ENCODE assay signal across 23 mouse cellular contexts in genomic region chrX:157269726-157270305, GRCm38 (mm10).
DNase-seq lines count a peak whose midpoint lies in the region; ATAC-seq and TF ChIP-seq lines count a peak whose summit lies in the region.
"Had no signal": no experiment of that assay in that cellular context is flagged by ENCODE, and none has a peak within 500 bp of the region (broad histone marks: within the 10 kb centered on the region; RNA-seq: fewer than 3 reads in every experiment).

No protein-coding gene starts in this region.

- 27% methylated on average over 5 of the region's 5 CpGs for WGBS in forebrain, embryonic 15.5 days
- 37% methylated on average over 5 of the region's 5 CpGs for WGBS in forebrain, postnatal 0 days

- no peaks in the 10 kb centered on the region for H3K9me3 ChIP-seq in forebrain, embryonic 15.5 days
- no peaks in the 10 kb centered on the region for H3K9me3 ChIP-seq in forebrain, postnatal 0 days (ENCODE audit: low read length)
- H3K9me3 ChIP-seq: embryonic facial prominence, embryonic 15.5 days; heart, embryonic 10.5 days; heart, embryonic 15.5 days; hindbrain, embryonic 13.5 days had no signal

- no peaks in the 10 kb centered on the region for H3K79me2 ChIP-seq in myocyte (ENCODE audit: control insufficient read depth, insufficient read depth)

- H3K36me3 ChIP-seq in forebrain, embryonic 15.5 days, result no peaks in the 10 kb centered on the region
- H3K36me3 ChIP-seq in forebrain, postnatal 0 days (ENCODE audit: insufficient read depth), result no peaks in the 10 kb centered on the region
- H3K36me3 ChIP-seq in myocyte (ENCODE audit: control insufficient read depth, insufficient read depth), result no peaks in the 10 kb centered on the region
- H3K36me3 ChIP-seq: embryonic facial prominence, embryonic 15.5 days; heart, embryonic 10.5 days; heart, embryonic 15.5 days; hindbrain, embryonic 13.5 days had no signal

- TF ChIP-seq CTCF in forebrain, postnatal 0 days (IDR thresholded peaks at IDR 0.05; ENCODE audit: low read depth), result no peak

- no peak overlapping the region for H3K9ac ChIP-seq in forebrain, embryonic 15.5 days (replicated peaks)
- no peak overlapping the region for H3K9ac ChIP-seq in forebrain, postnatal 0 days
- H3K9ac ChIP-seq: embryonic facial prominence, embryonic 15.5 days; heart, embryonic 15.5 days; hindbrain, embryonic 13.5 days had no signal

- no peak overlapping the region for H3K4me2 ChIP-seq in forebrain, embryonic 15.5 days (replicated peaks)
- no peak overlapping the region for H3K4me2 ChIP-seq in forebrain, postnatal 0 days (ENCODE audit: low read depth)
- H3K4me2 ChIP-seq in myocyte (ENCODE audit: low read depth), result peak overlapping the region; percentile 40
- H3K4me2 ChIP-seq: embryonic facial prominence, embryonic 15.5 days; heart, embryonic 15.5 days; hindbrain, embryonic 13.5 days had no signal

- no peak overlapping the region for H3ac ChIP-seq in myocyte (ENCODE audit: control insufficient read depth, insufficient read length)

- no peak overlapping the region for H3K4me3 ChIP-seq in forebrain, embryonic 15.5 days
- H3K4me3 ChIP-seq in forebrain, postnatal 0 days (ENCODE audit: low read depth, low read length), result no peak overlapping the region
- H3K4me3 ChIP-seq in myocyte, result no peak overlapping the region
- H3K4me3 ChIP-seq: embryonic facial prominence, embryonic 15.5 days; heart, embryonic 10.5 days; heart, embryonic 15.5 days; hindbrain, embryonic 13.5 days had no signal

- no peak for TF ChIP-seq POLR2A in myocyte (IDR thresholded peaks at IDR 0.05; ENCODE audit: insufficient read length, low read depth)

- no peak for DNase-seq in forebrain, postnatal 0 days
- DNase-seq in ES-CJ7 (ENCODE audit: low read depth, low spot score) (peak; percentile 33), R1 (ENCODE audit: low read depth, low spot score) (peak; percentile 56)
- DNase-seq in cerebellum, adult 9-11 months, result no peak
- DNase-seq in urinary bladder, postnatal 36 days (ENCODE audit: low spot score in 2 of 2), result no peak
- DNase-seq: adrenal gland, postnatal 10 days; cerebellum, adult 18-20 months; cerebellum, postnatal 14 days; embryo, embryonic 11 days; gastrocnemius, postnatal 10 days; heart, adult 18-20 months; heart, postnatal 14 days; kidney, adult 18-20 months had no signal

- H3K27me3 ChIP-seq in forebrain, embryonic 15.5 days, result no peaks in the 10 kb centered on the region
- no peaks in the 10 kb centered on the region for H3K27me3 ChIP-seq in forebrain, postnatal 0 days (ENCODE audit: insufficient read depth, low read length)
- no peaks in the 10 kb centered on the region for H3K27me3 ChIP-seq in myocyte (ENCODE audit: control insufficient read depth, insufficient read depth, insufficient read length)
- H3K27me3 ChIP-seq: CH12.LX; embryonic facial prominence, embryonic 15.5 days; heart, embryonic 15.5 days; hindbrain, embryonic 13.5 days had no signal

- peak; percentile 32; the same call in 1 of the 2 replicates for ATAC-seq in forebrain, embryonic 15.5 days (replicated peaks)
- no peak for ATAC-seq in forebrain, postnatal 0 days
- ATAC-seq in erythroblast, adult 5-6 weeks (replicated peaks; ENCODE audit: low FRiP score, poor library complexity, severe bottlenecking), result no peak
- ATAC-seq: hindbrain, postnatal 0 days; Patski had no signal

- no peak overlapping the region for H3K27ac ChIP-seq in forebrain, embryonic 15.5 days (replicated peaks)
- no peak overlapping the region for H3K27ac ChIP-seq in forebrain, postnatal 0 days (ENCODE audit: low read depth, low read length)
- H3K27ac ChIP-seq: embryonic facial prominence, embryonic 15.5 days; heart, embryonic 10.5 days; heart, embryonic 15.5 days; hindbrain, embryonic 13.5 days; hindbrain, postnatal 0 days had no signal

- no peaks in the 10 kb centered on the region for H3K4me1 ChIP-seq in forebrain, embryonic 15.5 days
- H3K4me1 ChIP-seq in forebrain, postnatal 0 days (ENCODE audit: insufficient read depth), result no peaks in the 10 kb centered on the region
- H3K4me1 ChIP-seq: embryonic facial prominence, embryonic 15.5 days; heart, embryonic 10.5 days; heart, embryonic 15.5 days; hindbrain, embryonic 13.5 days had no signal

TF ChIP-seq in myocyte, 11 proteins besides CTCF, POLR2A, EP300 and RAD21:
- TF ChIP-seq E2F4 (IDR thresholded peaks at IDR 0.05; ENCODE audit: insufficient read depth) (no peak), MYOD1 (IDR thresholded peaks at IDR 0.05; ENCODE audit: control insufficient read depth in 1 of 3, insufficient read length in 2 of 3, low read depth in 2 of 3) (no peak), CEBPB (IDR thresholded peaks at IDR 0.05; ENCODE audit: insufficient read depth, poor library complexity, severe bottlenecking) (peak; percentile 85), TCF12 (IDR thresholded peaks at IDR 0.05; ENCODE audit: insufficient read depth, poor library complexity, severe bottlenecking) (no peak), TCF3 (IDR thresholded peaks at IDR 0.05; ENCODE audit: insufficient read length, low read depth) (no peak), USF1 (IDR thresholded peaks at IDR 0.05; ENCODE audit: low read depth) (no peak)

Comparison
In these comparisons a context has a peak if more than half of its experiments do, and no peak if none do; other contexts are left out.
1. DNase-seq: peak in ES-CJ7 (single experiment) and R1 (single experiment); none in forebrain, postnatal 0 days (single experiment), cerebellum, adult 9-11 months (single experiment) and urinary bladder, postnatal 36 days (0 of 2).